Mouse (Mus musculus): ENCODE data around the gene Tlk1.

Gene Tlk1

GRCm38 (mm10) chr2:70825371-70826051 lies at the start of gene Tlk1:
Tlk1 (minus strand) TSS chr2:70825728.
- DNase-seq (ENCODE audit: low read depth), result peak; percentile 70

DNA sequence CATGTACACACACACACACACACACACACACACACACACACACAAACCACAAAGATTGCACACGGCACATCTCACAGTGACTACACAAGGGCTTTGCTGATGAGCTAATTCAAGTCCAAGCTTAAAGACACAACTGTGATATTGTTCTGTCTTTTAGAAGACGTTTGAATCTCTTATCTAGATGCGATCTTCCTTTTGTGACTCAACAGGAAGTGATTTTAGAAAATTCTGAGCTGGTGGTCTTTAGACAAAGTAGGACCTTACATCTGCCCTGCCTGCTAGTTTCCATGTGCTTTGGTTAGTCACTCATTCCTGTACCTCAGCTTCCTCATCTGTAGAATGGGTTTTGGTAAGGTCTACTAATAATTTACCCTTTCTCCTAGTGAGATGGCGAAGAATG lies 49.6 kb upstream of the Tlk1 start:
- DNase-seq (ENCODE audit: low read depth), result no peak

GRCm38 (mm10) chr2:70873168-70873567 lies 47.6 kb upstream of the Tlk1 start:
- DNase-seq (ENCODE audit: low read depth), result no peak

- no peak for DNase-seq (ENCODE audit: low read depth)
Measured at GRCm38 (mm10) chr2:70871466-70872022, 46.0 kb upstream of the Tlk1 start.

- DNase-seq (ENCODE audit: low read depth), result no peak
Measured at GRCm38 (mm10) chr2:70870819-70871218, 45.3 kb upstream of the Tlk1 start.

DNA sequence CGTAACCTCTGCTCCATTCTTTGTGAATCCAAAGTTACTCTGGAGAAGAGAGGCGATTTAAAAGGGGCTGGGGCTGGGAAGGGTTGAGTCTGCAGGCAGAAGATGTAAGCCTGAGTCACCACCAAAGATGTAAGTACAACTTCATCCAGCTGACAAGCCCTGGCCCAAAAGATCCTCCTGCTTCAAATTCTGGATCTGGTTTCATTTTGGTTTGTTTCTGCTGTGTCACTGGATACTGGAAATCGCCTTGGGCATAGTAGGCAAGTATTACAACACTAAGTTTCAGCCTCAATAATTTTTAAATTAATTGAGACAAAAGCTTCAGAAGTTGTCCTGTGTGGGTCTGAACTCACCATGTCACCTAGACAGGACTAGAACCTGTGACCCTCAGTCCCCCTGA lies 43.6 kb upstream of the Tlk1 start:
- no peak for DNase-seq (ENCODE audit: low read depth)

- no peak for DNase-seq (ENCODE audit: low read depth)
Measured at GRCm38 (mm10) chr2:70867231-70867630, 41.7 kb upstream of the Tlk1 start.

- DNase-seq (ENCODE audit: low read depth), result no peak
Measured at GRCm38 (mm10) chr2:70862881-70863280, 37.4 kb upstream of the Tlk1 start.

DNA sequence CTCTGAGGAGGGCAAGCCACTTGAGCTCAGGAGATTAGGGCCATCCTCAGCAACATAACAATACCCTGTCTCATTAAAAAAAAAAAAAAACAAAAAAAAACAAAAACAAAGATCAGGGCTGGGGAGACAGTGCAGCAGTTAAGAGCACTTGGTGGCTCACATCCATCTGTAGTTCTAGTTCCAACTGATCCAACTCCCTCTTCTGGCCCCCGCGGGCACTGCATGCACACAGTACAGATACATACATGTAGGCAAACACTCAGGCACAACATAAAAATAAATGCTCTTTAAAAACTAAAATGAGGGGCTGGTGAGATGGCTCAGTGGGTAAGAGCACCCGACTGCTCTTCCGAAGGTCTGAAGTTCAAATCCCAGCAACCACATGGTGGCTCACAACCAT lies 34.2 kb upstream of the Tlk1 start:
- no peak for DNase-seq (ENCODE audit: low read depth)

DNA sequence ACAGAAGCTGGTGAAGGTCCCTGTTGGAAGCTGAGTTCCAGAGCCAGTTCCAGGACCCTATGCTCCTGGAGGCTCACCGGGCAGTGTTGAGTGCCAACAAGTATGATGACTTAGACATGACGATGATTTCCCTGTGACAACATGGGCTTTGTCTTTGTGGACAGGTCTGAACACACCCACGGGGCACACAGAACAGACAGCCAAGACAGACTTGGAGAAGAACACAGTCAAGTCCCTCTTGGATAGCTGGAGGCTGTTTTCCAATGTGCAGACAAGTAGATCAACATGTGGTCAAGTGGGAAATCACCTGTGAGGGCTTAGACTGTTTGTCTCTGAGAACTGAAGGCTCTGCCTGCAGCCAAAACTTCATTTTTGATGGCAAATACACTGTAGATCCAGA lies 31.4 kb upstream of the Tlk1 start:
- DNase-seq (ENCODE audit: low read depth), result no peak

GRCm38 (mm10) chr2:70854231-70854888 lies 28.8 kb upstream of the Tlk1 start:
- no peak for DNase-seq (ENCODE audit: low read depth)

DNA sequence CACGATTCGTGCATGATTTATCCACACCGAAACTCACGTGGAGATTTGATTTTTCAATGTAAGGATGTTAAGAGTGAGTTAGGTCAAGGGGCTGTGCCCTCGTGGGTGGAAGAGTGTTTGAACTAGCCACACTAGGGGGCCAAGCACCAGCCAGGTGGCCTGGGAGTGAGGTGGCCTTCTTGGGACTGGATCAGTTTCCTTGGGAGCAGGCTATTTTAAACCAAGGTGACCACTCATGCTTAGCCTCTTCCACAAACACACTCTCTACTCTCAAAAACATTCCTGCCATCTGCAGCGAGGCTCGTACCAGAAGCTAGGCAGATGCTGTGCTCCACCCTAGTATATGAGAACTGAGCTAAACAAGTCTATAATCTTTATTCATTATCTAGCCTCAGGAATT lies 27.8 kb upstream of the Tlk1 start:
- no peak for DNase-seq (ENCODE audit: low read depth)

GRCm38 (mm10) chr2:70852796-70853221 lies 27.3 kb upstream of the Tlk1 start:
- no peak for DNase-seq (ENCODE audit: low read depth)

DNA sequence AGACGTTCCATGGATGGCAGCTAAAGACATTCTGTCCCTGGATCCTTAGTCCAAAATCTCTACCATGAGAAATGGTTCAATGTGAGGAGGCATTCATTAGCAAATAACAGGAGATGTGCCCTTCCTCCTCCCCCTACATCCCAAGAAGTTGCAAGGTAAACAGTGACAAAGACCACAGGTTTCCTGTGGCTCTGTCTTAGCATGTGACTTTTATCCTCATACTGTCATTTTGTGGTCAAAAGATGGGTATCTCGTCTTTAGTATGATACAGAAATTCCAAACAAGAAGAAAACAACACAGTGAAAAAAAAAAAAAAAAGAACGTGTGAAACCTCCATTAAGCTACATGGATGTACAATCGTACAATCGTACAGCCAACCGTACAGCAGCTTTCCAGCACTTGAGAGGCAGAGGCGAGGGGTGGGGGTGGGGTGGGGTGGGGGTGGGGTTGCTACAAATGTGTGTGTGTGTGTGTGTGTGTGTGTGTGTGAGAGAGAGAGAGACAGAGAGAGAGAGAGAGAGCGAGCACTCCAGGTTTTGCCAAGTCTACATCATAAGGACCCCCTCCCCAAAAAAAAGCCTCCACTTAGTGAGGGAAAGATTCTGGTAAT lies 26.8 kb upstream of the Tlk1 start:
- no peak for DNase-seq (ENCODE audit: low read depth)

DNA sequence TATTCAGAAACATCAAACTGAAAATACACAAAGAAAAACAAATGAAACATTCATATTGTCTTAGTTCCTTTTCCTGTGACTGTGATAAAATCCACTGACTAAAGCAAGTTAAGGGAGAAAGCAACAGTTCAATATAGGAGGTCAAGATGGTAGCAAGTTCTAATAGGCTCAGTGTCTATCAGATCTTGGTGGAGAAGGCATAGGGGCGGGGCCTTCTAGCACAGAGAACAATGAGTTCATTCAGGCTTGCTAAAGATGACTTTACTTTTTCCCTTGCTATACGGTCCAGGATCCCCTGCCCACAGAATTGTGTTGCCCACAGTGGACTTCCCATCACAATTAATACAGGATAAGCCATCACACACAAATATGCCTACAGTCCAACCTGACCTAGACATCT lies 20.3 kb upstream of the Tlk1 start:
- DNase-seq (ENCODE audit: low read depth), result no peak

GRCm38 (mm10) chr2:70844694-70845395 lies 19.3 kb upstream of the Tlk1 start:
- DNase-seq (ENCODE audit: low read depth), result no peak

DNA sequence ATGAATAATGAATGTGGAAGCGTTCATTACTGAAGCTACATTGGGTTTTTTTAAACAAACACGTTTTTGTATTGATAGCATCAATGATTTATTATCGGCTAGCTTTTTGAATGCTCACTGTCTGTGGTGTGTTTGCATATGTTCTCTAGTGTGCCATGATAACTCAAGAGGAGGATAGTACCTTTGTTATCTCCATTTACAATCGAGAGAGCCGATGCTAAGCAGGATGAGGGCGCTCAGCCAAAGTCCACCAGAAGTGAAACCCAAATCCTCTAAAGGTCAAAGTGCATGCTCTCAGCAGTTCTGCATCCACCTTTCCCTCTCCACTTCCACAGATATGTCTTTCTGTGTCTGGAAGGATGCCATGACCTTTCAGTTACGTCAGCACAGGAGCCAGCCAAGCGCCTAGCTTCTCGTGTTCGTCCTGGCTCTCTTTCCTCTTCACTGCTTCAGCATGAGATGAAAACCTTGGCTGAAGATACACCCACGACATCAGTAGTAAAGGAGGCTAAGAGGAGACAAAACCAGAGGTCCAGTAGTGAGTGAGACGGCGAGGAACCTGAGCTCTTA lies 16.6 kb upstream of the Tlk1 start:
- DNase-seq (ENCODE audit: low read depth), result no peak

- DNase-seq (ENCODE audit: low read depth), result no peak
Measured at GRCm38 (mm10) chr2:70838536-70839216, 13.1 kb upstream of the Tlk1 start.

DNA sequence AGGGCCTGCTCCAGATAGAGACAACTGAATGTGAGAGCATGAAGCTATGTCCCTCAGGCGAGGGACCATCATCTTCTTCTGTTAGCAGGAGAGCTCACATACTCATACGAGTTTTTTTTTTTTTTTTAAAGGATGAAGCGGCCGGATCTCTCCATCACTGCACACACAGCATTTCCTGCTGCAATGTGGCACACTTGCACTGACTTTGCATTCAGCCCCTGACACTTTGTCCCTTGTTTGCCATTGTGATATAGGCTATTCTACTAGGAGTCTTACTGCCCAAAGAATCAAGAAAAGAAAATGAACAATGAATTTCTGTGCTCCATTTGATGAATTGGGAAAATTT lies 10.8 kb upstream of the Tlk1 start:
- DNase-seq (ENCODE audit: low read depth), result no peak

- no peak for DNase-seq (ENCODE audit: low read depth)
Measured at GRCm38 (mm10) chr2:70835641-70836305, 10.2 kb upstream of the Tlk1 start.

DNA sequence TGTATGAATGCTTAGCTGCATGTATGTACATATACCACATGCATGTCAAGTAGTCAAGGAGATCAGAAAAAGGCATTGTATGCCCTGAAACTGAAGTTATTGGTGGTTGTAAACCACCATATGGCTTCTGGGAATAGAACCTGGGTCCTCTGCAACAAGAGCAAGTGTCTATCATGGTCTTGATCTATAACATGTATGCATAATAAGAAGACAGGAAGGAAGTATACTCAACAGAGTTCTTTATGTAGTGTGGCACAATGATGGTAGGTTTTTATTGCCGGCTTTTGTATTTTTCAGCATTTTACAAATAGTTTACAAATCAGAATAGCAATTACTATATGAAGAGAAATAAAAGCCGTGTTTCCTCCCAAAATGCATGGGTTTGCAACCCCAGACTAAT lies 9.7 kb upstream of the Tlk1 start:
- DNase-seq (ENCODE audit: low read depth), result no peak

All from c-Kit-positive CD71-positive TER-119-negative erythroid progenitor cells, embryonic 14.5 days (primary cell).